Mouse (Mus musculus): ENCODE measurements around the gene Celf1.

Celf1 gene

GRCm38 (mm10) chr2:90939750-90940149, 432 bp upstream of the Celf1 start:
- DNase-seq (ENCODE audit: low spot score in 2 of 2) = peak in 1 of 2 experiments; percentile 17

GRCm38 (mm10) chr2:90941744-90942143, 1.6 kb downstream of the Celf1 start:
- no peak for DNase-seq (ENCODE audit: low spot score in 2 of 2)

DNA sequence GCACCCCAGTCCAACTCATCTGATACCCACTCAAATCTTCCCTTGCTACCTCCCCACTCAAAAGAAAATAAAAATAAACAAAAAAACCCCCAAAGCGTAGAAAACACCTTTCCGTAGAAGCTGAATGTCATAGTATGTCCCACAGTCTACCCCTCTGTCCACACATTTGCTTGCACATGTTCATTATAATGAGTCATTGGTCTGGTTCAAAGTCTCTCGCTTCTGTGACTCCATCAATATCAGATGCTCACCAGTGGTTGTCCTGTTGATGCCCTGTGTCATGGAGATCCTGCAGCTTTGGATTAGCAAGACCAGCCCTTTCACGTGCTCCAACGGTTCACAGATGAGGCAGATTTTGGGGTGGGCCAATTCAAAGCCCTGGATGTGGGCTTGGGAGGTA, 10.0 kb downstream of the Celf1 start:
- DNase-seq (ENCODE audit: low spot score in 2 of 2) = no peak

GRCm38 (mm10) chr2:90950582-90951194, 10.5 kb downstream of the Celf1 start:
- no peak for DNase-seq (ENCODE audit: low spot score in 2 of 2)

DNA sequence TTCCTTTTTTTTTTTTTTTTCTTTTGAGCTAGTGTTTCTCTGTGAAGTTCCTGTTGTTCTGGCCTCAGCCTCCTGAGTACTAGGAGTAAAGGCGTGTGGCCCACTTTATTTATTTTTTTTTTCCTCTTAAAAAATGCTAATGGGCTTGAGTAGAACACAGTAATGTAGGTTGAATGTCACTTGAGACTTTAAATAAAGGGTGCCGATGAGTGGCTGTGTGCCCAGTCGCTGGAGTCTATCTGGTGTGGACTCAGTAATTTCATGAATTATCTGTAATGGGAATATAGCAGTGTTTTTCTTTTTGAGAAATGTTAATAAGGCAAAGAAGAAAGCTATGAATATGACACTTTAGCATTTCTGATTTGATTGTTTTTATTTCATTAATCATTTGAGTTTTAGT, 13.3 kb downstream of the Celf1 start:
- DNase-seq (ENCODE audit: low spot score in 2 of 2) = no peak

- DNase-seq (ENCODE audit: low spot score in 2 of 2) = no peak
Observed at GRCm38 (mm10) chr2:90956053-90956452, 15.9 kb downstream of the Celf1 start.

DNA sequence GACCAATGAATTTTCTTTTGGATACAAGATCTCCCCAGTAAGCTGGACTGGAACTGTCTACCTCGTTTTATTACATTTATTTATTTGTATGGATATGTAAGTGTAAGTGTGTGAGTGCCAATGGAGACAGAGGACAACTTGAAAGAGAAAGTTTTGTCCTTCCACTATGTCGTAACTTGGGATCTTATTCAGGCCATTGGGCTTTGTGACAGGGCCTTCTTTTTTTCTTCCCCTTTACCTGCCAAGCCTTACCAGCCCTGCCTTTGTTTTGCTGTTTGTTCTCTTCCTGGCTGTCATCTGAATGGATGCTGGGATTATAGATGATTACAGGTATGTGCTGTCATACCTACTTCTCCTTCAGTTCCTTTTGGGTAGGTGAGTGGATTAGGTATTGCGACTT, 18.7 kb downstream of the Celf1 start:
- DNase-seq (ENCODE audit: low spot score in 2 of 2) = no peak

- DNase-seq (ENCODE audit: low spot score in 2 of 2) = no peak
Observed at GRCm38 (mm10) chr2:90960012-90960411, 19.8 kb downstream of the Celf1 start.

GRCm38 (mm10) chr2:90963304-90963703, 23.1 kb downstream of the Celf1 start:
- no peak for DNase-seq (ENCODE audit: low spot score in 2 of 2)

DNA sequence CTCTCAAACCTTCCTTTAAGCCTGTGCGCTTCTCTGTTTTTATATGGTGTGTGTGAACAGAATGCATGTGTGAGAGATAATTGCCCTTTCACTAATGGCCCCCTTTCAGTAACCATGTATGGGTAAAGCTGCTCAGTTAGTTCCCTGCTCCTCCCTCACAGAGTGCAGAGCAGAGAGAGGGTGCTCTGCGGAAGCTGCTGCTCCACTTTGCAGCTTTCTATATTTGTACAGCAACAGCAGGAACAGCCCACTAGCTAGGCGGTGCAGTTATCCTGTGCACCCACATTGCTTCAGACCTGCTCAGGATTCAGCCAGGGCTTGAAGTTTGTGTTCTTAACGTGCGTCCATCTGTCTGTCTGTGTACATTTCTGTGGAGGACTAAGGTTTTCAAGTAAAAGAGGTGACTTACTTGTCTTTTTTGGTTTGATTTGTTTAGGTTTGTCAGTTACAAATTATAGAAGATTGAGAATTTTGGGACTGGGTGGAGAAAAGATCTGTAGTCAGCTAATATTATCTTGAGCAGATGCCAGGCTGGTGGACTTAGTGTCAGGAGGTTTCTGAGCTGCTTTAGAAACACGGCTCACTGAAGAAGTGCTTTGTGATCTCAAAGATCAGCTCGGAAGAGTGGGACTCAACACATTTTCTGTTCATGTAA, 24.8 kb downstream of the Celf1 start:
- peak in 1 of 2 experiments; percentile 22 for DNase-seq (ENCODE audit: low spot score in 2 of 2)

- DNase-seq (ENCODE audit: low spot score in 2 of 2) = no peak
Observed at GRCm38 (mm10) chr2:90965466-90966080, 25.4 kb downstream of the Celf1 start.

DNA sequence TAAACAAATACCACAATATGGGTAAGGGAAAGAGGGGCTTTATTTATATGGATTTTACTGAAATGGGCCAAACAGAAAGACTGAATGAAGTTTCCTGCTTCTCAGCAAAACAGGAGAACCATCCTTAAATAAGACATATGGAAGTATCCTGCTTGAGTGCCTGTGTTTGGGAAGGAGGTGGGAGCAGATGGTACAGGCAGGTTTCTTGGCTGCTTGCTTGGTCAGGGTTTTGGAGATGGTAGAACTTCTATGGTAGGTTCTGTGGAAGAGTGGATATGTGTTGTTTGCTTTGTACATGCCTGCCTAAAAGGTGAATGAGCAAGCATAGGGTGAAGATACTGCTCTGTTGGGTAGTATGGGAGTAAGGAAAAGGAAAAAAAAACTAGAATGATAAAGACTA, 30.4 kb downstream of the Celf1 start:
- DNase-seq (ENCODE audit: low spot score in 2 of 2) = no peak

GRCm38 (mm10) chr2:90974101-90974500, 33.9 kb downstream of the Celf1 start:
- DNase-seq (ENCODE audit: low spot score in 2 of 2) = no peak

- no peak for DNase-seq (ENCODE audit: low spot score in 2 of 2)
Observed at GRCm38 (mm10) chr2:90975181-90975835, 35.1 kb downstream of the Celf1 start.

DNA sequence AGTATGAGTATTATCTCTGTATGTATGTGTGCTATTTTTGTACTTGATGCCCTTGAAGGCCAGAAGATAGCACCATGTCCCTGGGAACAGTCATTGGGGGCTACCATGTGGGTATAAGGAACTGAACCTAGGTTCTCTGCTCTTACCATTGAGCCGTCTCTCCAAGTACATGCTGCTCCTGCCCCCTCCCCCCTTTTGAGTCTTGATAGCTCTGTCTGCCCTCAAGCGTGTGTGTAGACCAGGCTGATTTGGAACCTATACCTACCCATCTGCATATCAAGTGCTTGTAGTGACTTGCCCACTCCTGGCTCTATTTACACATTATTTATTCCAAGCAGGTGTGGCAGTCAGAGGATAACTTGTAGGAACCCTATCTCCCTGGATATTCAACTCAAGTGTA, 36.4 kb downstream of the Celf1 start:
- no peak for DNase-seq (ENCODE audit: low spot score in 2 of 2)

GRCm38 (mm10) chr2:90977291-90977690, 37.1 kb downstream of the Celf1 start:
- no peak for DNase-seq (ENCODE audit: low spot score in 2 of 2)

DNA sequence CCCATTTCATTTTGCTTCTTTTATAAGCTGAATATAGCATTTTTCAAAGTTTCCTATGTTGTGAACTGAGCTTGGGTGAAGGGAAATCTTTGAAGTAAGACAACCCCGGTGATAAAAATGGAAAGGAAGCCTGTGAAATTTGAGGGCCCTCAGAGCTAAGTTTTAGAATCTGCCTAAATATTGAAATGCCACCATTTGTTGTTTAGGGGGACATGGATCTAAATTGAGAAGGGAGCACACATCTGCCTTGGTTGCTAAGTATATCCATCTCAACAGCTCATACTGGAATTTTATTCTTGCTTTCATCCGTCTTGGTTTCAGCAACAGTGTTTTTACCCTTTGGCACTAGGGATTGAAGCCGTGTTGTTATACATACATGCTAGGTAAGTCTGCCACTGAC, 45.9 kb downstream of the Celf1 start:
- DNase-seq (ENCODE audit: low spot score in 2 of 2) = no peak

- DNase-seq (ENCODE audit: low spot score in 2 of 2) = no peak
Observed at GRCm38 (mm10) chr2:91008536-91008935, 68.4 kb downstream of the Celf1 start.

DNA sequence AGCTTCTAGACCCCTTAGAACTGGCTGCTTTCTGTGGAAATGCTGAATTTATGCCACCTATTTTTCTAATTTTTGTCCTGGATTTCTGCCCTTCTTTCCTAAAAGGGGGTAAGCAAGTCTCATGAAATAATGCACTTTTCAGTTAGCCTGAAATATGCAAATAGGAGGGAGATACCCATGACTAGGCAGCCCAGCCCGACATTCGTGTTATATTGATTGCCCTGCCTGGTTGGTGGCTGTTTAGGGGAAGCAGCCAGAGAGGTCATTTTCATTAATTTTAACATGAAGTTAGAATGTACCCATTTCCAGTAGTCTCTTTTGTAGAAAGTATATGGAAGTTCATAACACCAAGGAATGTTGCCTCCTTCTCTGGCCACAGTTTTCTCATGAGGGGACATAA, 73.7 kb downstream of the Celf1 start:
- no peak for DNase-seq (ENCODE audit: low spot score in 2 of 2)

- DNase-seq (ENCODE audit: low spot score in 2 of 2) = no peak
Observed at GRCm38 (mm10) chr2:91015386-91015785, 75.2 kb downstream of the Celf1 start.

GRCm38 (mm10) chr2:91018061-91018788, 78.0 kb downstream of the Celf1 start:
- DNase-seq (ENCODE audit: low spot score in 2 of 2) = peak in 1 of 2 experiments; percentile 10

DNA sequence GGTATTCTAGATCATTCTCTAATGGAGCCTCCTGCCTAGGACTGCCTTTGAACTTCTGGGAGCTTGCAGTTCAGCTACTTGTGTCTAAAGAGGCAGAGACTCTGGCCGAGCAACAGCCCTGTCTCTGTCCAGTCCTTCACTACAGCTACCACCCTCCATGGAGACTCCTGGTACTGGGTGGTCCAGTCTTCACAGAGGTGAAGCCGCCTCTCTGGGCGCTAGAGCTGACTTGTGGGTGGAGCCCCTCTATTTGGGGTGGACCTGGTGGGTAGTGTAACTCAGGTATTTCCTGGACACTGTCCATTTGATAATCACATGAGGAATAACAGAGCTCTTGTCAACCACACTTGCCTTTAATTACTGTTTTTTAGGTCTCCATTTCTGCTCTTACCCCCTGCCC, 79.7 kb downstream of the Celf1 start:
- DNase-seq (ENCODE audit: low spot score in 2 of 2) = no peak
